Mouse (Mus musculus) ES-Bruce4 (cell line): ENCODE measurements around the gene Smap2. TPM values are rescaled to one million over a fixed set of nuclear protein-coding genes. Genes with fewer than 3 reads are reported as not detected.

ENCODE experiments used
- H3K27ac ChIP-seq: 2 replicates; pipeline ENCODE4 v1.5.1; 2012; ENCODE audit warnings: low read length, inconsistent platforms; ENCODE audit not compliant: insufficient read depth
- H3K27me3 ChIP-seq: 2 replicates; pipeline ENCODE4 v1.6.1; 2012; ENCODE audit warnings: mild to moderate bottlenecking, low read length, inconsistent platforms; ENCODE audit not compliant: control insufficient read depth, poor library complexity, insufficient read depth, severe bottlenecking
- H3K36me3 ChIP-seq: 2 replicates; pipeline ENCODE4 v1.6.1; 2012; ENCODE audit warnings: inconsistent platforms, mild to moderate bottlenecking, low read length, moderate library complexity; ENCODE audit not compliant: control insufficient read depth, poor library complexity, insufficient read depth, severe bottlenecking
- H3K4me1 ChIP-seq: one replicate; pipeline ENCODE4 v1.8.1; 2011; ENCODE audit warnings: low read length; ENCODE audit not compliant: control insufficient read depth, insufficient read depth
- H3K4me3 ChIP-seq: 2 replicates; pipeline ENCODE4 v1.5.1; 2011; ENCODE audit warnings: low read depth, mild to moderate bottlenecking, low read length
- H3K9ac ChIP-seq: 2 replicates; pipeline ENCODE4 v1.6.1; 2012; ENCODE audit warnings: low read depth, mild to moderate bottlenecking, inconsistent platforms; ENCODE audit not compliant: poor library complexity, severe bottlenecking
- H3K9me3 ChIP-seq: replicated peaks from 2 replicates; pipeline ENCODE4 v1.6.1; 2012; ENCODE audit warnings: mild to moderate bottlenecking, low read length, inconsistent platforms; ENCODE audit not compliant: control insufficient read depth, poor library complexity, insufficient read depth, severe bottlenecking
- CTCF ChIP-seq: IDR thresholded peaks from one replicate; pipeline ENCODE4 v1.8.1; 2011; ENCODE audit warnings: low read depth, low read length
- EP300 ChIP-seq: IDR thresholded peaks from 2 replicates; pipeline ENCODE4 v1.6.1; 2011; ENCODE audit warnings: low read depth, low read length; ENCODE audit not compliant: insufficient read depth
- POLR2A ChIP-seq: IDR thresholded peaks from one replicate; pipeline ENCODE4 v1.8.1; 2011; ENCODE audit warnings: low read length; ENCODE audit not compliant: insufficient read depth
- polyA plus RNA-seq: library from polyadenylated mRNA; stranded (reverse); fragments of >200 nt; gene quantifications from 2 replicates; pipeline ENCODE4 v1.2.4, GENCODE M21; 2011; ENCODE audit warnings: low read depth; ENCODE audit not compliant: missing spikeins, insufficient read depth, insufficient read length

Smap2 gene
- polyA plus RNA-seq, 1 experiment: 23.9 TPM

- Histone ChIP-seq H3K9ac (no peak overlapping the region), H3K4me1 (no peaks in the 10 kb centered on the region), H3K27me3 (no peaks in the 10 kb centered on the region), H3K4me3 (no peak overlapping the region), H3K27ac (no peak overlapping the region), H3K36me3 (no peaks in the 10 kb centered on the region), H3K9me3 (no peaks in the 10 kb centered on the region)
- TF ChIP-seq POLR2A (no peak), CTCF (no peak), EP300 (no peak)
These were observed 16.0 kb downstream of the Smap2 start for GRCm38 (mm10) chr4:121001042-121001441.

DNA sequence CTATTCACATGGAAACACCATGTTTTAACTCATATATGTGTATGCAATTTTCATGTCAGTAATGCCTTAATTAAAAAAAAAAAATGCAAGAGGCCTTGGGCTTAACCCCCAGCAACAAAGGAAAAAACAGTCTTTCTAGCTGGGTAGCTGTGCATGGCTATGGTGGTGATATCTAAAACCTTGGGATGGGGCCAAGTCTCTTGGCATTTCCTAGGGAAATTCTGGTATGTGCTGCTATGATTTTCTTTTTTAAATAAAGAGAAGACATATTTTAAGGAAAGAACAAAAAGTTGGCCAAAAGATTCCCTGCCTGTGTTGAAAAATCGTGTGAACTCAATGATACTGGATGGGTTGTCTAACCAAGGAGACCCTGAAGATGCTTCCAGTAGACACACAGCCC lies 21.1 kb downstream of the Smap2 start:
- no peak overlapping the region for H3K27ac ChIP-seq
- no peaks in the 10 kb centered on the region for H3K9me3 ChIP-seq
- no peaks in the 10 kb centered on the region for H3K27me3 ChIP-seq
- H3K36me3 ChIP-seq: no peaks in the 10 kb centered on the region
- no peaks in the 10 kb centered on the region for H3K4me1 ChIP-seq
- TF ChIP-seq POLR2A: no peak
- TF ChIP-seq EP300: no peak
- no peak for TF ChIP-seq CTCF
- H3K9ac ChIP-seq: no peak overlapping the region
- no peak overlapping the region for H3K4me3 ChIP-seq

DNA sequence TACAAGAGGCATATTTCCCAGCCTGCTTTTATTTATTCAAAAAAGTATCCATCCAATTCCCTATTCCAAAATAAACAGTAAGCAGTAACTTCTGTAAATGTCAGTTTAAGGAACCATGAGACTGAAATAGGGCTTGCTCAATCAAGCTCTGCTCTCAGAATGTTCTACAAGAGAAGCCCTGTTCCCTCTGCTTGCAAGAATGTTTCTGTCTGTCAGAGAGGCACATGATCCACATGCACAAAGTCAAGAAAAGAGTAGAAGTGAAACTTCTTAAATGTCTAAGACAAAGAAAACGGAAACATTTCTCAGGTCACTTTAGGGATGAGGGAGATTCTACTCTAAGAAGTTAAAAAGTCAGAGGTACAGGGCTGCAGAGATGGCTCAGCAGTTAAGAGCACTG lies 24.0 kb downstream of the Smap2 start:
- Histone ChIP-seq H3K27ac (no peak overlapping the region), H3K9ac (no peak overlapping the region), H3K9me3 (no peaks in the 10 kb centered on the region), H3K36me3 (no peaks in the 10 kb centered on the region), H3K4me3 (no peak overlapping the region), H3K4me1 (no peaks in the 10 kb centered on the region), H3K27me3 (no peaks in the 10 kb centered on the region)
- no peak for TF ChIP-seq POLR2A
- no peak for TF ChIP-seq EP300
- no peak for TF ChIP-seq CTCF

- no peak for TF ChIP-seq POLR2A
- TF ChIP-seq EP300: no peak
- no peak for TF ChIP-seq CTCF
- Histone ChIP-seq H3K4me3 (no peak overlapping the region), H3K9me3 (no peaks in the 10 kb centered on the region), H3K4me1 (no peaks in the 10 kb centered on the region), H3K27ac (no peak overlapping the region), H3K9ac (no peak overlapping the region), H3K36me3 (no peaks in the 10 kb centered on the region), H3K27me3 (no peaks in the 10 kb centered on the region)
These were observed 24.8 kb downstream of the Smap2 start for GRCm38 (mm10) chr4:120992284-120992683.

GRCm38 (mm10) chr4:120987319-120987718 lies 29.7 kb downstream of the Smap2 start:
- Histone ChIP-seq H3K4me3 (no peak overlapping the region), H3K27ac (no peak overlapping the region), H3K36me3 (peaks cover 3% of the 10 kb centered on the region; the same call in 1 of the 2 replicates), H3K9ac (no peak overlapping the region), H3K4me1 (no peaks in the 10 kb centered on the region), H3K27me3 (no peaks in the 10 kb centered on the region), H3K9me3 (no peaks in the 10 kb centered on the region)
- no peak for TF ChIP-seq CTCF
- TF ChIP-seq POLR2A: no peak
- no peak for TF ChIP-seq EP300

DNA sequence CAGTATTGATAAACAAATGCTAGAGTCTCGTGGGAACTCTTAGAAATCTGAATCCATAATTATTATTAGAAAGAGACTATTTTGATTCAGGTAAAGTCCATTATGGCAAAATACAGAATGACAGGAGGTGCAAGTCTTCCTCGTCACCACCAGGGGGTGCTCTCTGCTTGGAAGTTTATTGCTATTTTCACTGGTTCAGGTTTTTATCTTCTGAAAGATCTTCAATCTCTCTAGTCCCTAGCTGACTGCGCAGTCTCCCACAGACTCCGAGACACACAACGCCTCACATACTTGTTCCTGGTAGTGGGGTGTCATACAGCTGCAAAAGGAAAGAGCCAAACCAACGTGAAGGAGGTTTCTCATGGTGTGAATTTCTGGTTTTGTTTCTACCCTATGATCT lies 30.6 kb downstream of the Smap2 start:
- H3K27me3 ChIP-seq: no peaks in the 10 kb centered on the region
- H3K9ac ChIP-seq: no peak overlapping the region
- no peaks in the 10 kb centered on the region for H3K4me1 ChIP-seq
- TF ChIP-seq EP300: no peak
- TF ChIP-seq POLR2A: no peak
- no peak for TF ChIP-seq CTCF
- H3K27ac ChIP-seq: no peak overlapping the region
- H3K9me3 ChIP-seq: no peaks in the 10 kb centered on the region
- peaks cover 3% of the 10 kb centered on the region; the same call in 1 of the 2 replicates for H3K36me3 ChIP-seq
- no peak overlapping the region for H3K4me3 ChIP-seq
